Mouse (Mus musculus) hindbrain, embryonic 14.5 days (tissue): ENCODE measurements around the gene Hoxc4. TPM values are rescaled to one million over a fixed set of nuclear protein-coding genes. Genes with fewer than 3 reads are reported as not detected.
A peak's percentile ranks its signal among the peaks of the same experiment; 100 is the strongest.

Experiments used
- ATAC-seq: fragments of 200-750 bp; cut with Nextera tagmentation; 2 replicates; pipeline ENCODE4 v1.8.0; 2017; ENCODE audit warnings: moderate number of reproducible peaks, mild to moderate bottlenecking, moderate TSS enrichment, moderate library complexity; ENCODE audit not compliant: low FRiP score
- DNase-seq: peaks from one replicate; pipeline ENCODE4 v3.0.0-alpha.2; 2015; ENCODE audit warnings: low spot score
- H3K27ac ChIP-seq: fragments of 300-500 bp; sonication (generic); 2 replicates; pipeline ENCODE4 v1.5.1; 2014; ENCODE audit warnings: mild to moderate bottlenecking, moderate library complexity
- H3K27me3 ChIP-seq: fragments of 300-500 bp; sonication (generic); 2 replicates; pipeline ENCODE4 v1.6.1; 2014; ENCODE audit warnings: mild to moderate bottlenecking, low read length, mixed read lengths; ENCODE audit not compliant: control insufficient read depth, insufficient read depth
- H3K36me3 ChIP-seq: fragments of 300-500 bp; sonication (generic); replicated peaks from 2 replicates; pipeline ENCODE4 v1.6.1; 2014; ENCODE audit not compliant: control insufficient read depth, insufficient read depth
- H3K4me1 ChIP-seq: fragments of 300-500 bp; sonication (generic); replicated peaks from 2 replicates; pipeline ENCODE4 v1.6.1; 2014; ENCODE audit warnings: antibody characterized with exemption, low read length, mixed read lengths; ENCODE audit not compliant: control insufficient read depth, insufficient read depth
- H3K4me2 ChIP-seq: fragments of 300-500 bp; sonication (generic); replicated peaks from 2 replicates; pipeline ENCODE4 v1.6.1; 2014; ENCODE audit warnings: mild to moderate bottlenecking, moderate library complexity
- H3K4me3 ChIP-seq: fragments of 300-500 bp; sonication (generic); replicated peaks from 2 replicates; pipeline ENCODE4 v1.5.1; 2014; ENCODE audit warnings: mild to moderate bottlenecking, low read length
- H3K9ac ChIP-seq: fragments of 300-500 bp; sonication (generic); 2 replicates; pipeline ENCODE4 v1.6.1; 2014
- H3K9me3 ChIP-seq: fragments of 300-500 bp; sonication (generic); 2 replicates; pipeline ENCODE4 v1.6.1; 2016; ENCODE audit warnings: low read length; ENCODE audit not compliant: control insufficient read depth
- WGBS: fragments of 180-500 bp; shearing (Covaris S2); extraction: QIAGEN DNeasy Blood & Tissue Kit; methylation state at CpG from one replicate; pipeline ENCODE4 v1.1.7; 2014; 5-methylcytosine and 5-hydroxymethylcytosine counted together
- polyA plus RNA-seq: library from polyadenylated mRNA; unstranded; fragments of >200 nt; fragmentation: Nextera tagmentation; extraction: Ambion mirVana; gene quantifications from 2 replicates; pipeline ENCODE4 v1.2.1, GENCODE M21; 2014

The Hoxc4 gene
- polyA plus RNA-seq, 1 experiment from 2014 or later, result 90.0 TPM

GRCm38 (mm10) chr15:102998608-102999182 lies 20.0 kb upstream of the Hoxc4 start:
- Histone ChIP-seq H3K9me3 (no peaks in the 10 kb centered on the region), H3K27ac (no peak overlapping the region), H3K9ac (no peak overlapping the region), H3K4me1 (0 out of 2 replicates have a peak, but pooled peaks cover 4% of the 10 kb centered on the region), H3K4me3 (peak overlapping the region; percentile 28; the same call in 1 of the 2 replicates), H3K27me3 (peaks cover 100% of the 10 kb centered on the region), H3K4me2 (peak overlapping the region; percentile 49; the same call in 1 of the 2 replicates), H3K36me3 (no peaks in the 10 kb centered on the region)
- 1% methylated on average over 19 of the region's 19 CpGs for WGBS
- ATAC-seq, result no peak; the same call in 1 of the 2 replicates
- no peak for DNase-seq

GRCm38 (mm10) chr15:102999183-102999831 lies 19.4 kb upstream of the Hoxc4 start:
- H3K4me1 ChIP-seq, result 0 out of 2 replicates have a peak, but pooled peaks cover 4% of the 10 kb centered on the region
- peaks cover 100% of the 10 kb centered on the region for H3K27me3 ChIP-seq
- peak overlapping the region; percentile 49 for H3K4me2 ChIP-seq
- no peak overlapping the region for H3K27ac ChIP-seq
- no peaks in the 10 kb centered on the region for H3K9me3 ChIP-seq
- no peak for DNase-seq
- 2% methylated on average over 31 of the region's 33 CpGs for WGBS
- no peak overlapping the region for H3K9ac ChIP-seq
- H3K36me3 ChIP-seq, result no peaks in the 10 kb centered on the region
- ATAC-seq, result no peak; the same call in 1 of the 2 replicates
- H3K4me3 ChIP-seq, result peak overlapping the region; percentile 28

GRCm38 (mm10) chr15:102999955-103000354 lies 18.8 kb upstream of the Hoxc4 start:
- H3K27ac ChIP-seq, result no peak overlapping the region
- ATAC-seq (no peak), DNase-seq (no peak)
- no peaks in the 10 kb centered on the region for H3K9me3 ChIP-seq
- H3K4me3 ChIP-seq, result no peak overlapping the region
- WGBS, result under 1% methylated on average over 10 of the region's 11 CpGs
- no peaks in the 10 kb centered on the region for H3K36me3 ChIP-seq
- H3K9ac ChIP-seq, result no peak overlapping the region
- H3K4me1 ChIP-seq, result 0 out of 2 replicates have a peak, but pooled peaks cover 4% of the 10 kb centered on the region
- peaks cover 100% of the 10 kb centered on the region for H3K27me3 ChIP-seq
- H3K4me2 ChIP-seq, result no peak overlapping the region

DNA sequence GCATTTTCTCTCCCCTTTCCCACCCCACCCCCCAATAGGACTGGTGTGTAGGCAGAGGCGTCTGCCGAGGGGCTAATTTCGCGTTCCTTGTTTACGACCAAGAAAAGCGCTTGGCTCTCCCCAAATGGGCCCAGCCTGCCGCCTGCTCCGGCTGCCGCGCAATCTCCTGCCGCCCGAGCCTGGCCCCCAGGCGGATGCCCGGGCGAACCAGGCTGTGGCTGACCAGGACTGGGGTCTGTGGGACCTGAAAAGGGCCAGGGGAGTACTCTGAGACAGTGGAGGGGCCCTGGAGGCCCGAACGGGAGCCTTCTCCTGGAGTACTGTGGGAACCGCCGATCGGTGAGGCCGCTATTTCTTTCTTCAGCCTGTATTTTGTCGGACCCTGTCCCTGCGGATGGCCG lies 18.2 kb upstream of the Hoxc4 start:
- DNase-seq (no peak), ATAC-seq (no peak)
- WGBS, result 2% methylated on average over 24 of the region's 24 CpGs
- H3K36me3 ChIP-seq, result no peaks in the 10 kb centered on the region
- H3K9me3 ChIP-seq, result no peaks in the 10 kb centered on the region
- no peak overlapping the region for H3K4me3 ChIP-seq
- H3K4me1 ChIP-seq, result 0 out of 2 replicates have a peak, but pooled peaks cover 4% of the 10 kb centered on the region
- H3K27me3 ChIP-seq, result peaks cover 100% of the 10 kb centered on the region
- no peak overlapping the region for H3K9ac ChIP-seq
- no peak overlapping the region for H3K4me2 ChIP-seq
- no peak overlapping the region for H3K27ac ChIP-seq

DNA sequence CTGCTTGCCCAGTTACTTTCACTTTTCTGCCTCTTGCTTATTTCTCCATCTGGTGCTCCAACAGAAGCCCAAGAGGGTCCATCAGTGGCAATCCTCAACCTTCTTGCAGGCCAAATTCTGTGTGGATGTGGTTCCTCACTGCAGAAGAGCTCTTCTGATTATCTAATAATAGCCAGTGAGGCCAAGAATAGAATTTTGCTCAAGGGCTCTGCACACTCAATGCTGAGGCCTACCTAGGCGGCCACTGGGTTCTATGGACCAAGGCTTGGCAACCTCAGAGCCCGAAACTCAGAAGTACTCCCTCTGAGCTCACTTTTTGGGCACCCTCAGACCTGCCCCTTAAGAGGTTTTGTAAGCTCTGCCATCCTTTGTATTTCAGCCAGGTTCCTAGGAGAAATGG lies 17.4 kb upstream of the Hoxc4 start:
- H3K9ac ChIP-seq, result no peak overlapping the region
- H3K9me3 ChIP-seq, result no peaks in the 10 kb centered on the region
- 0 out of 2 replicates have a peak, but pooled peaks cover 4% of the 10 kb centered on the region for H3K4me1 ChIP-seq
- 19% methylated on average over 2 of the region's 2 CpGs for WGBS
- no peak overlapping the region for H3K4me3 ChIP-seq
- H3K36me3 ChIP-seq, result no peaks in the 10 kb centered on the region
- no peak for DNase-seq
- H3K27ac ChIP-seq, result no peak overlapping the region
- no peak overlapping the region for H3K4me2 ChIP-seq
- no peak for ATAC-seq
- peaks cover 100% of the 10 kb centered on the region for H3K27me3 ChIP-seq

GRCm38 (mm10) chr15:103002156-103002555 lies 16.6 kb upstream of the Hoxc4 start:
- ATAC-seq, result no peak
- 4% methylated on average over 4 of the region's 4 CpGs for WGBS
- no peak for DNase-seq
- no peak overlapping the region for H3K9ac ChIP-seq
- H3K9me3 ChIP-seq, result no peaks in the 10 kb centered on the region
- no peak overlapping the region for H3K4me2 ChIP-seq
- H3K27ac ChIP-seq, result no peak overlapping the region
- H3K4me3 ChIP-seq, result no peak overlapping the region
- no peaks in the 10 kb centered on the region for H3K36me3 ChIP-seq
- peaks cover 100% of the 10 kb centered on the region for H3K27me3 ChIP-seq
- H3K4me1 ChIP-seq, result 0 out of 2 replicates have a peak, but pooled peaks cover 4% of the 10 kb centered on the region

GRCm38 (mm10) chr15:103002821-103003448 lies 15.8 kb upstream of the Hoxc4 start:
- Histone ChIP-seq H3K4me2 (no peak overlapping the region), H3K27ac (no peak overlapping the region), H3K4me3 (no peak overlapping the region), H3K27me3 (peaks cover 100% of the 10 kb centered on the region), H3K9ac (no peak overlapping the region), H3K4me1 (0 out of 2 replicates have a peak, but pooled peaks cover 4% of the 10 kb centered on the region), H3K36me3 (no peaks in the 10 kb centered on the region), H3K9me3 (no peaks in the 10 kb centered on the region)
- DNase-seq (no peak), ATAC-seq (no peak)
- 4% methylated on average over 13 of the region's 13 CpGs for WGBS

DNA sequence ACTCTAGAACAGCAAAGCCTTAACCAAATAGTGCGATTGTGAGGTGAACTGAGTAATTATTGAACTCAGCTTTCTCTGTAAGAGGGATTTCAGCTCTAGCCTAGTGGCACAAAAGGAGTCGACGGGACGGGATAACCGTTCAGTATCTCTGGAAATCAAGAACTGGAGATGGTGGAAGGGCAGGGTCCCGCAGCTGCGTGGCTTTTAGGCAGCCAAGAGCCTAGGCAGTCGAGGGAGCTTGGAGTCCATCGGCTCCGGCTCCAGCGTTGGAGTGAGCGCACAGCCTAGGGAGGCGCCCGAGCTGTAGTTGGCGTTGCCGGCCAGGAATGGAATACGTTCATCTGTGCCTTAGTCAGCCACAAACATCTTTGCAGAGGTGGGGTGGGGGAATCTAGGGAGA lies 13.4 kb upstream of the Hoxc4 start:
- DNase-seq (no peak), ATAC-seq (no peak)
- no peak overlapping the region for H3K9ac ChIP-seq
- no peak overlapping the region for H3K4me2 ChIP-seq
- no peaks in the 10 kb centered on the region for H3K9me3 ChIP-seq
- H3K4me3 ChIP-seq, result no peak overlapping the region
- under 1% methylated on average over 17 of the region's 17 CpGs for WGBS
- H3K27ac ChIP-seq, result no peak overlapping the region
- no peaks in the 10 kb centered on the region for H3K4me1 ChIP-seq
- H3K36me3 ChIP-seq, result no peaks in the 10 kb centered on the region
- H3K27me3 ChIP-seq, result peaks cover 100% of the 10 kb centered on the region

- Histone ChIP-seq H3K27ac (no peak overlapping the region), H3K4me1 (no peaks in the 10 kb centered on the region), H3K4me2 (no peak overlapping the region), H3K4me3 (no peak overlapping the region), H3K9ac (no peak overlapping the region), H3K9me3 (no peaks in the 10 kb centered on the region), H3K27me3 (peaks cover 100% of the 10 kb centered on the region), H3K36me3 (no peaks in the 10 kb centered on the region)
- ATAC-seq (no peak), DNase-seq (no peak)
- 3% methylated on average over 5 of the region's 5 CpGs for WGBS
These were observed 12.9 kb upstream of the Hoxc4 start for GRCm38 (mm10) chr15:103005797-103006196.
